Mouse (Mus musculus) G1E-ER4 (cell line): ENCODE data around the gene Chaf1a. TPM values are rescaled to one million over a fixed set of nuclear protein-coding genes. Genes with fewer than 3 reads are reported as not detected.

Experiments
- GATA1 ChIP-seq: IDR thresholded peaks from one replicate; pipeline ENCODE4 v1.8.0; 2012; ENCODE audit warnings: low read length, inconsistent platforms
- polyA plus RNA-seq: library from polyadenylated mRNA; stranded (reverse); fragments of >175 nt; gene quantifications from 2 replicates; pipeline ENCODE4 v1.2.3, GENCODE M21; 2012

Chaf1a gene
- polyA plus RNA-seq, 1 experiment = 95.0 TPM

DNA sequence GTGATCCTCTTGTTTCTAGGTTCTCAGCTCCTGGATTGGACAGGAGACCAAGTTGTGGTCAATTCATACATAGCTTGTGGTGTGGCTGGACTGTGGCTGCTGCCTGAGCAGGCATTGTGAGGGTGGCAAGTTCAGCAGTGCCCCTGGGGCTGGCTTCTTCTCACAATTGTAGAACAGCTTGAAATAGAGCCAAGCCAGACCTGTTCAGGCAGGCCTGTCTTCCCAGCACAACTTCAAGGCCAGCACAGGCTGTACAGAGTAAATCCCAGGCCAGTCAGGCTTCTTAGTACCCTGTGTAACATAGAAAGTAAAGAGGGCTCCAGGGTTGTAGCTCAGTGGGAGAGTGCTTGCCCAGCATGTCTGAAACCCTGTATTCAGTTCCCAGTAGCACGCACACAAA lies 52.6 kb downstream of the Chaf1a start:
- no peak for TF ChIP-seq GATA1

DNA sequence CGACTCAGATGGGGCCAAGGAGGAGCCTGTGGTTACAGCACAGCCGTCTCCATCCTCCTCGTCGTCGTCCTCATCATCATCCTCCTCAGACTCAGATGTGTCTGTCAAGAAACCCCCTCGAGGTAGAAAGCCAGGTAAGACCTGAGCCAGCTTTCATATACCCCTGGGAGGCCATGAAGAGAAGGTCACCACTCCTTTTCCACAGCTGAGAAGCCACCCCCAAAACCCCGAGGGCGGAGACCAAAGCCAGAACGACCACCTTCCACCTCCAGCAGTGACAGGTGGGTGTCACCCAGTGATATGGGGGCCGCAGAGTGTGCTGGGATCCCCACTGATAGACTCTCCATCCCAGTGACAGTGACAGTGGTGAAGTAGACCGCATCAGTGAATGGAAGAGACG lies 56.6 kb downstream of the Chaf1a start:
- no peak for TF ChIP-seq GATA1

DNA sequence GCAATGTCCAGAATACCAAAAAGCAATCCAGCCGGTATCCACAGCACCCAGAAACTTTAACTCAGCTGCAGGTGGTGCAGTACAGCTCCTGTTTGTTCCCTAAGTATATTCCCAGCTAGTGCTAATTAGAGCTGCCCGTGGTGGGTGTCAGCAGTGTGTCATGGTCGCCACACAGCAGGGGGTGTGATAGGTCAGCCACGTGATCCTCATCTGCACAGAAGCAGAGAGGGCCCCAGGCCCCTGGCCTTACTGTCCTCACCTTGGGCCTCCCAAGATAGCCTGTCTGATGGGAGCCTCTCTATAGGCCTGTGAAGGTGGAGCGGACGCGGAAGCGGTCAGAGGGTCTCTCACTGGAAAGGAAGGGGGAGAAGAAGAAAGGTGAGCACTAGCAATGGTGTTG lies 57.9 kb downstream of the Chaf1a start:
- TF ChIP-seq GATA1 = no peak

DNA sequence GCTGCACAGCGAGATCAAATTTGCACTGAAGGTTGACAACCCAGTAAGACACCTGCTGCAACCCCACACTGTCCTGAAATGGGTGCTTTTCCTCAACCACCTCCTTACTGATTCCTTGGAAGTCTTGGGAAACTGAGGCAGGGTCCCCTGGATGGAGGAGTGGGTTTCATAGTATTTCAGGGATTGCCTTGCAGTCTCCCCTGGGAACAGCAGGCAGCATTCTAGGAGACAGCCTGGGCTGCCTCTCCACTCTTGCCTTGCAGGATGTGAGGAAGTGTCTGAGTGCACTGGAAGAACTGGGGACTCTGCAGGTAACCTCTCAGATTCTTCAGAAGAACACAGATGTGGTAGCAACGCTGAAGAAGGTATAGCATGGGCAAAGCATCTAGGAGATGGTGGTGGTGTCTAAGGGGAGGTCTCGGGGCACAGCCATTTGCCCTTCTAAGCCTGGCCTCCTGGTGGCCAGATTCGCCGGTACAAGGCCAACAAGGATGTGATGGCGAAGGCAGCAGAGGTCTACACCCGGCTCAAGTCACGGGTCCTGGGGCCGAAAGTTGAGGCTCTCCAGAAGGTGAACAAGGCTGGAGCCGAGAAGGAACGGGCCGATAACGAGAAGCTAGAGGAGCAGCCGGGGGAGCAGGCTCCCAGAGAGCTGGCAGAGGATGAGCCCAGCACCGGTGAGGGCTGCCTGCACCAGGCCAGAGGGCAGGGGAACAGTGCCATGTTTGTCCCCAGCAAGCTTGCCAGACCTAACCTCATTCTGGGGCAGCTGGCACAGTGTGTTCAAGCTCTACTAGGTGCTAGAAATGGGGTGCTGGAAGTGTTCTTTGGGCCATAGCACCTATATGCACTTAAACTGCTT lies 58.7 kb downstream of the Chaf1a start:
- no peak for TF ChIP-seq GATA1

DNA sequence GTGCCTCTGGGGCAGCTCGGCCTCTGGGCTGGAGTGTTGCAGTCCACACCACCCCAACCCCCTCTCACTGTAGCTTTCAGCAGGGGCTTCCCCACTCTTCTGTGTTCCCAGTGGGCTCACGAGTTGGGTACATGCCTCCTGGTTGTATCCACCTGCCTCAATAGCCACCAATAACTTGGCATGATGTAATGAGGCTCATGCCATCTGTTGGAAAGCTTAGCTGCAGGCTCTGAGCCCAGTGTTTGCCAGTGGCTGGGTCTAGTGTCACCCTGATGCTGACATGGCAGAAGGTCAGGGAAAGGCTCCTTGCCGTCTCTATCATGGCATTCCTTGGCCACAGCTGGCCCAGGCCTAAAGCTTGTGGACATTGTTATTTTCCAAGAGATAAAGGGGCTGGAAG lies 60.6 kb downstream of the Chaf1a start:
- no peak for TF ChIP-seq GATA1

DNA sequence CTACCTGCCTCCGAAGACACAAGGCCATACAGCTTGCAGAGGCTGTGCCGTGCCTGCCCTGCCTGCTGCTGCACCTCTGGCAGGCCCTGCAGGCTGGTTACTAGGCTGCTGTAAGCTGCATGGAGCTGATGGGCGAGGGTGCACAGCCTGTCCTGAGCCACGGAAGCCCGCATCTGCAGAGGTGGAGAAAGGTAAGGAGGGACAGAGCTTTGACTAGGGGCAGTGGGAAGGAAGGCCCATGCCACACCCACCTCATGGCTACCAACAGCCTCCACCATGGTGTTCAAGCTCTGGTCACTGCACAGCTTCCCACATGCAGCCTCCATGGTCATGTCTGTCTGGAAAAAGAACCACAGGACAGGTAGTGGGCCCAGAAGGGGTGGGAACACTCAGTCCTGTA lies 61.9 kb downstream of the Chaf1a start:
- no peak for TF ChIP-seq GATA1

DNA sequence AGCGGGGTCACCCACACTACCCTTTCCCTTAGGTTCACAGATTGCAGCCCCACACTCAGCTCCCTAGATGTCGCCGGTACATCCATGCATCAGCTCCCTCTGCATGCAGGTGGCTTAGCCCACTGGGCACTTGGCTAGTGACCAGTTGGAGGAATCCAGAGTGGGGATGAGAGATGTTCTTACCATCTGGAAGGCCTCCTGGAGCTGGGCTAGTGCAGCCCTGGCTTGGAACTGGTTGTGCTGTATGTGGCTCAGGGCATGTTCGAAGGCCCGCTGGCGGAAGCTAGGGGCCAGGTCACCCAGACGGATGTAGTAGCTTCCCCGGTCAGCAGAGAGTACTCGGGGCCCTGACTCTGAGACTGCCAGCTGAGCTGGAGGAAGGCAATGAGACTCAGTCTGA lies 62.7 kb downstream of the Chaf1a start:
- TF ChIP-seq GATA1 = no peak

DNA sequence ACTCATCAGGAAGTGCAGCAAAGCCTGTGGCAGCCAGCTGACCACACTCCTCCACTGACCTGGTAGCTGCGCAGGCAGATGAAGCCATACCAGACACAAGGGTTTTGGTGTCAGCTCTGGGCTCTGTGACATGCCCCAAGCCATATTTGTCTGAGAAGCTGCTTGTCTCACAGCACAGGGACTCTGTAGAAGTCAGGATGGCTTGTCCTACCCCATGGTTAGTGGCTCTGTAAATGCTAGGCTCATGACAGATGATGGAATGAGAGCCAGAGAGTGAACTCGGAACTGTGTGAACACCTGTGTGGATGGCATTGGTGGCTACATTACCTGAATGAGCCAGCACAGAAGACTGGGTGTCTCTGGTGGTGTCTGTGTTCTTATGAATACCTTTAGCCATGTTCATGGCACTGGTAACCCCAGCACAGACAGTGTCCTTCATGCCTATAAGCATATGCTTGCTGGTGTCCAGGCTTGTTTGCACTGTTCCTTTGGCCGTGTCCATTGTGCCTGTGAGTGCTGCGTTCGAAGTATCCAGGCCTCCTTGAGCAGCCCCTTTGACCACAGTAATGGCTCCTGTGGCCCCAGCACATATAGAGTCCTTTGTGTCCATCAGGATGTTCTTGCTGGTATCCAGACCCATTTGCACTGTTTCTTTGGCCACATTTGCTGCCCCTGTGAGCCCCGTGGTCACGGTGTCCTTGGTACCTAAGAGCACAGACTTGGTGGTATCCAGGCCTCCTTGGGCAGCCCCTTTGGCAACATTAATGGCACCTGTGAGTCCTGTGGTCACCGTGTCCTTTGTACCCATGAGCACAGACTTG lies 63.4 kb downstream of the Chaf1a start:
- no peak for TF ChIP-seq GATA1

DNA sequence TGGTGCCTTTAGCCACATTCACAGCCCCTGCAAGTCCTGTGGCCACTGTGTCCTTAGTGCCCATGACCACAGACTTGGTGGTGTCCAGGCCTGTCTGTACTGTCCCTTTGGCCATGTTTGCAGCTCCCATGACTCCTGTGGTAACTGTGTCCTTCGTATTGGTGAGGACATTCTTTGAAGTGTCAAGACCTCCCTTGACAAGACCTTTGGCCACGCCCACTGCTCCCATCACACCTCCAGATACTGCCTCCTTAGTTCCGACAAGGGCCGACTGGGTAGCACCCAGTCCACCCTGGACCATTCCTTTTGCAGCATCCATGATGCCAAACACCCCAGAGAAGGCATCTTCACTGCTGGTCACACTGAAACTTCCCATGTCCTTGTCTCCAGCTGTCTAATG lies 66.7 kb downstream of the Chaf1a start:
- no peak for TF ChIP-seq GATA1

DNA sequence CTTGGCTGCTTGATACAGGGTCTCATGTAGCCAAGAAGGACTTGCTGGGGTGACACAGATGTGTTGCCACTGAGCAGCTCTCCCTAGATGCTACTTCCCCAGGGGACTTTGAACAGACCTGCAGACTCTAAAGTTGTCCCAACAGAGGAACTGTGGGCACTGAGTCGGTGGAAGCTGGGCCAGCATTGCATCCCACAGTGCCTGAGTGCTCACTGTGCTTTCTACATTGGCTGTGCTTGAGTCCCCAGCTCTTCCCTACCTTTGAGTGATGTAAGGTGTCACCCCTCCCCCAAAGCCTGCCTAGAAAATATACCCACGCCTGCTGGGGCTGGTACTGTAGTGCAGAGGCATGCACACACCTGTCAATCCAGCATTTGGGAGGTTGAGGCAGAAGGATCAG lies 67.5 kb downstream of the Chaf1a start:
- TF ChIP-seq GATA1 = no peak

DNA sequence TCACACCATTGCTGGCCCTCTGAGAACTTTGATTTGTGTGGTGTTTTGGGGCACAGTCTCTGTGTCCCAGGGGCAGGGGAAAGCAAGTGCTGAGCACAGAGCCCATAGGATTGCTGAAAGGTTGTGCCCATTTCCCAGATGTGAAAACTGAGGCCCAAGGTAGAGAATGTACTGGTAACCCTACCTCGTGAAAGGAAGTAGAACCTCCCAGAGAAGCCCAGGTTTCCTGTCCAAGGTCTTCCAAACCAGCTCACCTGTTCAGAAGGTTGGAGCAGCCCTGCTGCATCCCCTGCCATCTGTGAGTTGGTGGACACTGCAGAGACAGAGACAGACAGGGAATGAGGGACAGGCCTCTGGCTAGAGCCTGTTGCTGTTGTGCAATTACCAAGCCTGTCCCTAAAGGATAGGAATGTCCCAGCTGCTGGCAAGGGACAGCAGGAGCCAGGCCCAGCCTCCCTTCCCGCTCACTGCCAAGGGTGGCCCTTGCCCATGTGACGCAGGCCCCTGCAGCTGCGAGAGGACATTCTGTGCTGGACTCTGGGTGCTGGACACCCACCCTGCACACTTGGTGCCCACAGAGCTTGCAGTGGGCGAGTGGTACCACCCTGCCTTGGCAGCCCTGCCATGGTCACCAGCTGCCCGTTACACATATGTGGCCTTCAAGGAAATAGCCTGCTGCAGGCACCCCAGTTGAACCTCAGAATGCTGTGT lies 68.2 kb downstream of the Chaf1a start:
- no peak for TF ChIP-seq GATA1

DNA sequence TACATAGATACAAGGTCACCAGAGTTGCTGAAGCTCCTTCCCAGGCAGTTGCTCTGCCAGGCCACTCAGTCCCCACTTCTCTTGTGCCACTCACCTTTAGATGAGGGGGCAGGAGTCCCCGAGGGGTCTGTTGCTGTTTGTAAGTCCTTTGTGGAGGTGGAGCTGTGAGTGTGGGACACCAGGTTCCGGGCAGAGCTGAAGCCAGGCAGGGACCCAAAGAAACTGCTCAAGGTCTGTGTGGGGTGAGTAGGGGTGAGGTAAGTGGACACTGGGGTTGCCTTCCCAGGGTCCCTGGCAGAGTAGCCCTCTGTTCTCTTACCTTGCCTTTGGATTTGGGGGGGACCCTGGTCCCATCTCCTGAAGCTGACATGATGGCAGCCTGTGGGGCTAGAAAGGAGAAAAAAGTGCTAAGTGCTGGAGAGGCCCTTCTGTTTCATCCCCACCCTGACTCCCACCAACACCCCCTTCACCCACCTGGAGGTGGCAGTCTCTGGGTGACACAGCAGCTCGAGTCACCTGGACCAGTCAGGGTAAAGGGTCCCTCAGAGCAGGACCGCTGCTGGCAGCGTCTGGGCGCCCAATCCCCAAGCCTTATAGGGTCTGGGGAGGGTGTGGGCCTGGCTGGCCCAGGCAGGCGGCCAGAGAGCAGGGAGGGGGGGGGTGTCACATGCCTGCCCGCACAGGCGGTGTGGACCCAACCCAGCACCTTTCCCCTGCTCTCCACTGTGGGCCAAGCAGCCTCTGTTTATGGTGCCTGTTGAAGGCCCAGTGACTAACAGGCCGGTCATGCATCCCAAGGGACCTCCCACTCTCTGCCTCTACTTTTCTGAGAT lies 69.2 kb downstream of the Chaf1a start, which contains the start of gene Plin4:
Plin4 (minus strand) TSS at position 585 of the 833 bp plus-strand sequence.
- TF ChIP-seq GATA1 = no peak

DNA sequence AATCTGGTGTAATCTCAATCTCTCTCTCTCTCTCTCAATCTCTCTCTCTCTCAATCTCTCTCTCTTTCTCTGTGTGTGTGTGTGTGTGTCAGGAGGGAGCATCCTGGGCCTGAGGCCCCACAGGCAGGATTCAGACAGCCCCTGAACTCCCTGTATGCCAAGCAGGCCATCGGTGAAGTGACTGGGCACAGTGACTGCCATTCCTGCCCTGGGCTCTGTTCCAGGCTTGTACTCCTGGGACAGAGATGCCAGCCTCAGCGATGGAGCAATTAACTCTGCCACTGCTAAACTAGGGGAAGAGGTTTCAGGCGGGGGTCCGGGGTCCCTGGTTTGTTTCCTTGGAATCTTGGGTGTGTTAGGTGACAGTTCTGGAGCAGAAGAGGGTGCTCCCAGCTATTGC lies 70.3 kb downstream of the Chaf1a start:
- TF ChIP-seq GATA1 = no peak

DNA sequence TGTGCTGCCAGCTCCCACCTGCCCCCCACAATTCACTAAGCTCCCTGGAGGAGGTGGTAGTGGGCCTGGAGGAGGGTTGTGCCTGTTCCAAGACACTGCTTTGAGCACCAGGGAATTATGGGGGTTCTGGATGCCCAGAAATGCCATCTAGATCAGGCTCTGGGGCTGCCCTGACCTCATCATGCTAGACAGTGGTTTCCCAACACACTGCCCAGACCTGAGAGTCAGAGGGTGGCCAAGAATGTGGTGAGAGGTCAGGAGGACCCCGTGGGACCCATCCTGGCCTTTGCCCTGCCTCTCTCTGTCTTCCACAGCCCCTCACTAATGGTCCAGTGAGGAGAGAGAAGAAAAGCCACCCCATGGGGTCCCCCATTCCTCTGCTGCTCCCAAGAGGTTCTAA lies 70.8 kb downstream of the Chaf1a start:
- no peak for TF ChIP-seq GATA1

DNA sequence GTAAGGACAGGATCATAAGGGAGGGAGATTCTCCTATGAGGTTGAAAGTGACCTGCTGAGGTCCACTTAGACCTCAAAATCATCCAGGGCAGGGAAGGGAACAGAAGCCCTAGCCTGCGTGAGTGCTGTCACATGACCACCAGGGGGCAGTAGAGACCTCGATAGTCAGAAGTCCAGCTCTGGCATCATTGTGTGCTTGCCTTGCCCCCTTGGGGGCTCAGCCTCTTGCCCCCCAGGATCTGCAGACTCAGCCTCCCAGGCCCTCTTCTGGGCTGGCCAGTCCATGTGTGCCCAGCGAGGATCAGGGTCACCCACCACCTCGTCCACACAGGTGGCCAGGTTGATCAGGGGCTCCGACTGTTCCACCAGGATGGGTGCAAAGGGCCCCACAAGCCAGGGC lies 71.6 kb downstream of the Chaf1a start:
- TF ChIP-seq GATA1 = no peak

DNA sequence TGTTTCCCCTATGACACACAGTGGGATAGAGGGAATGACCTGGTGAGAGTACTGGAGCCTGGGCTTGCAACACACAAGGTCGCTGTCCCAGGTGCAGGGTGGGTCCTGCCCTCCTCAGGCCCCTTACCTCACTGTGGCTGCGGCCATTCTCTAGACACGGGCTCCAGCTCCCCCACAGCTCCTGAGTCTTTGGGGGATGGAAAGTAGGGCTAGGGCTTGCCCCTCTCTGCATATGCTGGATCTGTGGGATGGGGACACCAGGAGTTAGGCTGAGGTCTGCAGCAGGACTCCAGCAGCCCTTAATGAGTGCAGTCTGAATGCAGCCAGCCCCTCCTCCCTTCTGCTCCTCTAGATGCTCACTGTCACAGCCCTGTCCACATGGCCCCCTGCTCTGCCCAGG lies 72.5 kb downstream of the Chaf1a start:
- no peak for TF ChIP-seq GATA1
